Mouse (Mus musculus) adrenal gland, postnatal 14 days (tissue): ENCODE results near the gene Usp54. TPM values are rescaled to one million over a fixed set of nuclear protein-coding genes. Genes with fewer than 3 reads are reported as not detected.
A peak's percentile ranks its signal among the peaks of the same experiment; 100 is the strongest.

Experiments used
- DNase-seq: peaks from one replicate; pipeline ENCODE4 v3.0.0; 2021; ENCODE audit warnings: mixed read lengths
- long read RNA-seq, 2 experiments: library from polyadenylated mRNA; stranded (forward); transcript quantifications; one replicate each; pipeline ENCODE4 v2.0.0; 2021
- total RNA-seq: library from RNA; stranded (reverse); gene quantifications from 2 replicates; pipeline ENCODE4 v1.2.3, GENCODE M21; 2021

Usp54 gene
- 13.5 and 14.8 TPM in 2 replicates for total RNA-seq
- long read RNA-seq, experiment 1, partial matches to known transcripts, result 3 of 5 reads
- long read RNA-seq, experiment 1, other reads (novel, unspliced or antisense), result 2 of 5 reads
- long read RNA-seq, experiment 2, partial matches to known transcripts, result 4 of 8 reads
- long read RNA-seq, experiment 2, other reads (novel, unspliced or antisense), result 4 of 8 reads

GRCm38 (mm10) chr14:20640644-20641437 lies at the start of gene Usp54:
Usp54 (minus strand) TSS chr14:20641063.
- DNase-seq, result peak; percentile 99

GRCm38 (mm10) chr14:20689009-20689408 lies 48.1 kb upstream of the Usp54 start:
- DNase-seq, result no peak

- no peak for DNase-seq
Measured at GRCm38 (mm10) chr14:20686576-20686975, 45.7 kb upstream of the Usp54 start.

GRCm38 (mm10) chr14:20682498-20682897 lies 41.6 kb upstream of the Usp54 start:
- peak; percentile 38 for DNase-seq

GRCm38 (mm10) chr14:20681742-20682141 lies 40.9 kb upstream of the Usp54 start:
- no peak for DNase-seq

GRCm38 (mm10) chr14:20677906-20678305 lies 37.0 kb upstream of the Usp54 start:
- DNase-seq, result no peak

GRCm38 (mm10) chr14:20674064-20674833 lies 33.4 kb upstream of the Usp54 start, which contains the start of gene Sec24c:
Sec24c (plus strand) TSS chr14:20674308.
- DNase-seq, result peak; percentile 100

- DNase-seq, result no peak
Measured at GRCm38 (mm10) chr14:20673735-20674063, 32.8 kb upstream of the Usp54 start.

GRCm38 (mm10) chr14:20672990-20673389 lies 32.1 kb upstream of the Usp54 start:
- DNase-seq, result peak; percentile 63

GRCm38 (mm10) chr14:20668154-20668810 lies 27.4 kb upstream of the Usp54 start, which contains the start of gene Synpo2l:
Synpo2l (minus strand) TSS chr14:20668354.
- no peak for DNase-seq

- no peak for DNase-seq
Measured at GRCm38 (mm10) chr14:20667469-20667868, 26.6 kb upstream of the Usp54 start.

- DNase-seq, result no peak
Measured at GRCm38 (mm10) chr14:20664436-20664835, 23.6 kb upstream of the Usp54 start.

- DNase-seq, result no peak
Measured at GRCm38 (mm10) chr14:20663601-20664000, 22.7 kb upstream of the Usp54 start.

- DNase-seq, result no peak
Measured at GRCm38 (mm10) chr14:20662740-20663139, 21.9 kb upstream of the Usp54 start.

GRCm38 (mm10) chr14:20661661-20662331 lies 20.9 kb upstream of the Usp54 start:
- DNase-seq, result no peak

GRCm38 (mm10) chr14:20660827-20661660 lies 20.2 kb upstream of the Usp54 start:
- peak; percentile 96 for DNase-seq

- no peak for DNase-seq
Measured at GRCm38 (mm10) chr14:20659687-20660086, 18.8 kb upstream of the Usp54 start.

GRCm38 (mm10) chr14:20658902-20659301 lies 18.0 kb upstream of the Usp54 start:
- DNase-seq, result no peak

GRCm38 (mm10) chr14:20658326-20658725 lies 17.5 kb upstream of the Usp54 start:
- DNase-seq, result peak; percentile 59

- DNase-seq, result no peak
Measured at GRCm38 (mm10) chr14:20656361-20656760, 15.5 kb upstream of the Usp54 start, which contains the start of gene Myoz1. Myoz1 (minus strand) TSS chr14:20656540.

GRCm38 (mm10) chr14:20655731-20656130 lies 14.9 kb upstream of the Usp54 start:
- no peak for DNase-seq
